Mouse (Mus musculus) CH12.LX (cell line): ENCODE data around the gene Gm11492. TPM values are rescaled to one million over a fixed set of nuclear protein-coding genes. Genes with fewer than 3 reads are reported as not detected.

Experiments
- DNase-seq: peaks from one replicate; pipeline ENCODE4 v3.0.0-alpha.2; 2013; ENCODE audit errors: extremely low read depth
- H3K27ac ChIP-seq: 2 replicates; pipeline ENCODE4 v1.5.1; 2012; ENCODE audit warnings: low read depth, mild to moderate bottlenecking, control low read depth, moderate library complexity; ENCODE audit not compliant: insufficient read depth
- H3K27me3 ChIP-seq: replicated peaks from 2 replicates; pipeline ENCODE3; 2012; ENCODE audit warnings: inconsistent platforms
- H3K36me3 ChIP-seq, 2 experiments: replicated peaks in 1 of 2; 2 replicates each; pipeline versions ENCODE3 to v1.6.1; 2012; ENCODE audit warnings: inconsistent platforms in 1 of 2, low read length in 1 of 2, mild to moderate bottlenecking in 1 of 2, mixed read lengths in 1 of 2, moderate library complexity in 1 of 2; ENCODE audit not compliant: control insufficient read depth in 1 of 2, insufficient read depth in 1 of 2
- H3K4me1 ChIP-seq, 2 experiments: 2 replicates each; pipeline ENCODE4 v1.6.1; 2012; ENCODE audit warnings: inconsistent platforms in 1 of 2, moderate library complexity in 1 of 2; ENCODE audit not compliant: insufficient read depth in 2 of 2, control insufficient read depth in 1 of 2
- H3K4me2 ChIP-seq: 2 replicates; pipeline ENCODE4 v1.6.1; 2012; ENCODE audit warnings: low read depth, mild to moderate bottlenecking, control low read depth; ENCODE audit not compliant: poor library complexity, insufficient read depth, severe bottlenecking
- H3K4me3 ChIP-seq, 3 experiments: fragments of 150-350 bp in 1 of 3; sonication (generic) in 1 of 3; replicated peaks in 1 of 3; 2 replicates each; pipeline versions ENCODE3 to v1.5.1; 2011 to 2012; ENCODE audit warnings: low read depth in 2 of 3, low read length in 2 of 3, mild to moderate bottlenecking in 2 of 3, moderate library complexity in 2 of 3, control low read depth in 1 of 3, improper control_type of control experiment in 1 of 3, inconsistent platforms in 1 of 3, mixed read lengths in 1 of 3; ENCODE audit not compliant: poor library complexity in 1 of 3
- H3K79me2 ChIP-seq: replicated peaks from 2 replicates; pipeline ENCODE4 v1.6.1; 2012; ENCODE audit warnings: mild to moderate bottlenecking, moderate library complexity; ENCODE audit not compliant: control insufficient read depth, poor library complexity, insufficient read depth, severe bottlenecking; ENCODE audit errors: extremely low read depth
- H3K9ac ChIP-seq: 2 replicates; pipeline ENCODE4 v1.6.1; 2012; ENCODE audit warnings: low read depth, mild to moderate bottlenecking, control low read depth, moderate library complexity; ENCODE audit not compliant: insufficient read depth
- H3K9me3 ChIP-seq: replicated peaks from 2 replicates; pipeline ENCODE3; 2012; ENCODE audit warnings: low read length, inconsistent platforms, mixed read lengths
- BHLHE40 ChIP-seq: IDR thresholded peaks from 2 replicates; pipeline ENCODE4 v1.6.1; 2011; ENCODE audit warnings: mild to moderate bottlenecking, low read depth, low read length, improper control_type of control experiment
- CTCF ChIP-seq, 2 experiments: IDR thresholded peaks in 1 of 2; conservative IDR thresholded peaks in 1 of 2; 2 replicates each; pipeline ENCODE4 v1.5.1; 2011 to 2012; ENCODE audit warnings: low read depth in 2 of 2, low read length in 2 of 2, improper control_type of control experiment in 1 of 2, inconsistent platforms in 1 of 2, mild to moderate bottlenecking in 1 of 2, moderate library complexity in 1 of 2
- ELF1 ChIP-seq: IDR thresholded peaks from 2 replicates; pipeline ENCODE4 v1.6.1; 2014; ENCODE audit warnings: low read depth, mild to moderate bottlenecking, inconsistent platforms, low read length, improper control_type of control experiment
- EP300 ChIP-seq: IDR thresholded peaks from 2 replicates; pipeline ENCODE4 v1.6.1; 2011; ENCODE audit warnings: low read length, improper control_type of control experiment
- ETS1 ChIP-seq: conservative IDR thresholded peaks from 2 replicates; pipeline ENCODE4 v1.6.1; 2012; ENCODE audit warnings: low read depth, mild to moderate bottlenecking, inconsistent platforms, low read length, improper control_type of control experiment, moderate library complexity
- HCFC1 ChIP-seq: IDR thresholded peaks from 2 replicates; pipeline ENCODE4 v1.6.1; 2012; ENCODE audit warnings: low read depth, mild to moderate bottlenecking, inconsistent platforms, low read length, improper control_type of control experiment
- IRF4 ChIP-seq: IDR thresholded peaks from 2 replicates; pipeline ENCODE4 v1.6.1; 2014; ENCODE audit warnings: low read depth, mild to moderate bottlenecking, inconsistent platforms, low read length, improper control_type of control experiment
- JUN ChIP-seq: IDR thresholded peaks from 2 replicates; pipeline ENCODE4 v1.6.1; 2011; ENCODE audit warnings: low read depth, mild to moderate bottlenecking, low read length, improper control_type of control experiment, moderate library complexity; ENCODE audit not compliant: insufficient read depth
- JUND ChIP-seq: conservative IDR thresholded peaks from 2 replicates; pipeline ENCODE4 v1.6.1; 2011; ENCODE audit warnings: low read depth, low read length, improper control_type of control experiment
- KAT2A ChIP-seq: IDR thresholded peaks from 2 replicates; pipeline ENCODE4 v1.6.1; 2012; ENCODE audit warnings: low read length, improper control_type of control experiment, inconsistent platforms; ENCODE audit not compliant: insufficient replicate concordance
- MAFK ChIP-seq: IDR thresholded peaks from 2 replicates; pipeline ENCODE4 v1.6.1; 2011; ENCODE audit warnings: low read length, improper control_type of control experiment; ENCODE audit not compliant: insufficient replicate concordance
- MAX ChIP-seq: IDR thresholded peaks from 2 replicates; pipeline ENCODE4 v1.6.1; 2011; ENCODE audit warnings: low read length, improper control_type of control experiment
- NRF1 ChIP-seq: IDR thresholded peaks from 2 replicates; pipeline ENCODE4 v1.6.1; 2014; ENCODE audit warnings: low read depth, mild to moderate bottlenecking, inconsistent platforms, low read length, improper control_type of control experiment, moderate library complexity
- POLR2A ChIP-seq: IDR thresholded peaks from 2 replicates; pipeline ENCODE4 v1.6.1; 2011; ENCODE audit warnings: low read depth, mild to moderate bottlenecking, improper control_type of control experiment, low read length
- POLR2AphosphoS2 ChIP-seq: IDR thresholded peaks from 2 replicates; pipeline ENCODE4 v1.6.1; 2011; ENCODE audit warnings: low read depth, low read length, improper control_type of control experiment
- RAD21 ChIP-seq: IDR thresholded peaks from 2 replicates; pipeline ENCODE4 v1.6.1; 2011; ENCODE audit warnings: low read depth, mild to moderate bottlenecking, low read length, improper control_type of control experiment, moderate library complexity
- SMC3 ChIP-seq: IDR thresholded peaks from 2 replicates; pipeline ENCODE4 v1.6.1; 2011; ENCODE audit warnings: low read depth, low read length, improper control_type of control experiment
- TBP ChIP-seq: conservative IDR thresholded peaks from 2 replicates; pipeline ENCODE4 v1.6.1; 2011; ENCODE audit warnings: low read depth, low read length, improper control_type of control experiment
- TCF12 ChIP-seq: IDR thresholded peaks from 2 replicates; pipeline ENCODE4 v1.6.1; 2014; ENCODE audit warnings: low read depth, mild to moderate bottlenecking, inconsistent platforms, low read length, improper control_type of control experiment
- UBTF ChIP-seq: IDR thresholded peaks from 2 replicates; pipeline ENCODE4 v1.6.1; 2012; ENCODE audit warnings: low read depth, mild to moderate bottlenecking, inconsistent platforms, low read length, improper control_type of control experiment, moderate library complexity
- USF1 ChIP-seq: IDR thresholded peaks from 2 replicates; pipeline ENCODE4 v1.6.1; 2014; ENCODE audit warnings: low read depth, mild to moderate bottlenecking, inconsistent platforms, low read length, improper control_type of control experiment
- USF2 ChIP-seq: conservative IDR thresholded peaks from 2 replicates; pipeline ENCODE4 v1.6.1; 2011; ENCODE audit warnings: low read depth, low read length, improper control_type of control experiment
- ZC3H11A ChIP-seq: IDR thresholded peaks from 2 replicates; pipeline ENCODE4 v1.6.1; 2012; ENCODE audit warnings: low read depth, mild to moderate bottlenecking, inconsistent platforms, low read length, improper control_type of control experiment
- ZNF384 ChIP-seq: IDR thresholded peaks from 2 replicates; pipeline ENCODE4 v1.6.1; 2012; ENCODE audit warnings: low read depth, low read length, improper control_type of control experiment, inconsistent platforms
- dilution Hi-C: fragments of 300-500 bp; cut with MboI; formaldehyde crosslinking; loops from 2 replicates; pipeline ENCODE4 v1.14.3; 2020; ENCODE audit warnings: low sequenced_read_pairs; ENCODE audit not compliant: extremely low pct_unique_long_range_greater_than_20kb, extremely low pct_ligation_motif_present
- in situ Hi-C: fragments of 300-500 bp; cut with MboI; formaldehyde crosslinking; loops from 3 replicates; pipeline ENCODE4 v1.14.3; 2019; ENCODE audit warnings: low sequenced_read_pairs, low pct_ligation_motif_present, low pct_unique_long_range_greater_than_20kb, mixed read lengths
- polyA plus RNA-seq: library from polyadenylated mRNA; unstranded; fragments of >175 nt; gene quantifications from 2 replicates; pipeline ENCODE4 v1.2.1, GENCODE M21; 2012; ENCODE audit warnings: low read depth; ENCODE audit not compliant: insufficient read length
- total RNA-seq, 2 experiments: library from RNA; depleted of rRNA; stranded (reverse); fragments of 300-350 nt in 1 of 2; fragments of >200 nt in 1 of 2; gene quantifications; 2 replicates each; pipeline ENCODE4 v1.2.3; 2012 to 2014

The Gm11492 gene
- total and polyA plus RNA-seq, 3 experiments: not detected

GRCm38 (mm10) chr11:87613972-87614371, 47.5 kb downstream of the Gm11492 start:
- H3K4me1 ChIP-seq: no peaks in the 10 kb centered on the region
- H3K4me2 ChIP-seq: no peak overlapping the region
- peaks cover 9% of the 10 kb centered on the region for H3K9me3 ChIP-seq
- in situ Hi-C loops: no loop called here
- no peak overlapping the region for H3K27ac ChIP-seq
- H3K36me3 ChIP-seq: peaks cover 74 to 92% of the 10 kb centered on the region in 2 experiments
- H3K79me2 ChIP-seq: no peaks in the 10 kb centered on the region
- no peaks in the 10 kb centered on the region for H3K27me3 ChIP-seq
- TF ChIP-seq ZNF384 (no peak), IRF4 (no peak), ZC3H11A (no peak), BHLHE40 (no peak), CTCF (conservative IDR thresholded peaks at IDR 0.05 in 1 of 2, IDR thresholded peaks at IDR 0.05 in 1 of 2; ENCODE audit: low read depth in 2 of 2, low read length in 2 of 2) (no peak), UBTF (no peak), EP300 (no peak), TCF12 (no peak), POLR2AphosphoS2 (no peak), KAT2A (no peak), JUN (no peak), HCFC1 (no peak)
- no peak for DNase-seq
- H3K9ac ChIP-seq: no peak overlapping the region
- H3K4me3 ChIP-seq: no peak overlapping the region
- dilution Hi-C loops: no loop called here

GRCm38 (mm10) chr11:87615551-87615950, 49.1 kb downstream of the Gm11492 start:
- Histone ChIP-seq H3K79me2 (no peaks in the 10 kb centered on the region), H3K4me3 (no peak overlapping the region), H3K27ac (no peak overlapping the region), H3K27me3 (no peaks in the 10 kb centered on the region), H3K9ac (no peak overlapping the region), H3K4me1 (no peaks in the 10 kb centered on the region), H3K36me3 (peaks cover 64 to 81% of the 10 kb centered on the region in 2 experiments), H3K9me3 (peaks cover 9% of the 10 kb centered on the region), H3K4me2 (no peak overlapping the region)
- no peak for TF ChIP-seq NRF1
- TF ChIP-seq JUND: no peak
- in situ Hi-C loops: no loop called here
- DNase-seq: no peak
- dilution Hi-C loops: no loop called here

- dilution Hi-C loops: no loop called here
- in situ Hi-C loops: no loop called here
Observed at GRCm38 (mm10) chr11:87615952-87616351, 49.5 kb downstream of the Gm11492 start.

More at GRCm38 (mm10) chr11:87615952-87616351, 49.5 kb downstream of the Gm11492 start:
- H3K4me3 ChIP-seq: no peak overlapping the region
- no peaks in the 10 kb centered on the region for H3K27me3 ChIP-seq
- H3K4me2 ChIP-seq: no peak overlapping the region
- TF ChIP-seq MAFK (no peak), MAX (no peak), BHLHE40 (no peak), IRF4 (no peak), UBTF (no peak), JUN (no peak), ETS1 (no peak), POLR2AphosphoS2 (no peak), USF2 (no peak), TBP (no peak), TCF12 (no peak), SMC3 (no peak), POLR2A (no peak), RAD21 (no peak), USF1 (no peak), ELF1 (no peak), EP300 (no peak)
- TF ChIP-seq, all 38 proteins: peak for 0
- no peak for DNase-seq
- peaks cover 61 to 77% of the 10 kb centered on the region in 2 experiments for H3K36me3 ChIP-seq
- H3K79me2 ChIP-seq: no peaks in the 10 kb centered on the region
- no peaks in the 10 kb centered on the region for H3K4me1 ChIP-seq
- peaks cover 9% of the 10 kb centered on the region for H3K9me3 ChIP-seq
- H3K9ac ChIP-seq: no peak overlapping the region
- no peak overlapping the region for H3K27ac ChIP-seq
